Mouse (Mus musculus): Measurements from ENCODE around the gene Idi2.
"Not testable (repeated sequence)": the region's sequence is repeated elsewhere in the genome, so short reads cannot be mapped to it uniquely, and the experiment has no call there.

Gene Idi2

DNA sequence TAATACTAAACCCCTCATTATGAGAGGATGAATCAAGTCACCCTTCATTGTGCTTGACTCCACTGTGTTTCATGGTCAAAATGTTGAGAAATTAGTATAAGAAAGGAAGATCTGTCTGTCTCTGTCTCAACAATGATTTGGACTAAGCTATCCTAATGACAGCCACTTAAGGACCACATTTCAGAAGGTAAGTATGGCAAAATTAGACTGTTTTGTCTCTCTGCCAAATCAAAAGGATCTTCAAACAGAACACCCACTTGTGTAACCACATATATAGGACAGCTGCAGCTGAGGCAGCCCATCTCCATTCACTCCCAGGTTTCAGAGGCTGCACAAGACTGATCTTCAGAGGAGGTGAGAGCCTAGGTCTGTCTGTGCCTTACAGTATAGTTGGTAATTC, at the start of gene Idi2:
TSS of gene Idi2 (plus strand) at position 301 of the 400 bp plus-strand sequence.
- not testable (repeated sequence) for DNase-seq (ENCODE audit: low read depth, low spot score)

DNA sequence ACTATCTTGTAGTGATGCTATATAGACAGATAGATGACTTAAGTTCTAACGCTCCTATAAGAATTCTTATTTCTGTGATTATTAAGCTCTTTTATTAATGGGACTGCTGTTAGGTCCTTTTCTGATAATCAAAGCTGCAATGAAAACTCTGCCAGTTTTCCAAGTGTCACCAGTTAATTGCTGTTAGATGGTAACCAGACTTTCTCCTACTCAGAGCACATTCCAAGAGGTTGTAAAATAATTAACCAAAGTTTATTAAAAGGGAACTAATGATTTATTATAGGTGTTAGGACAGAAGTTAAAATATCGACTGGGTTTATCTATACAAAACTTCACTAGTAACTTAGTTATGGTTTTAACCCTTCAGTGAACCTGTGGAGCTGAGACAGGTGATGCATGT, 46.7 kb upstream of the Idi2 start:
- not testable (repeated sequence) for DNase-seq (ENCODE audit: low read depth, low spot score)

DNA sequence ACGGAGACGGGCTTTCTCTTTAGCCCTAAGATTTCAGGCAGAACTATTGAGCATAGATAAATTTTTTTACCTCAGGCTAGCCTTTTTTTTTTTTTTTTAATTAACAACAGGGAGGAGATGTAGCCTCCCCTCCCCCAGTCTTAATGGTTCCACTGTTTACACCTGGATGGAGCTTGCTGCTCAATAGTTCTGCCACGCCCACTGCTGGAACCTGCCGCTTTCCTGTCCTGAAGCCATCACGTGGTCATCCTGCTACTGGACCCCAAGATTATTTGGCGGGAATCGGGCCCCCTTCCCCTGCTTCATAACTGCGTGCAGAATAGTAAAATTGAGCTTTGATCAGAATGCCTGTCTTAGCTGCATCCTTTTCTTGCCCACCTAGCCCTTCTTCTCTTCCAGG, 38.8 kb upstream of the Idi2 start:
- not testable (repeated sequence) for DNase-seq (ENCODE audit: low read depth, low spot score)

DNA sequence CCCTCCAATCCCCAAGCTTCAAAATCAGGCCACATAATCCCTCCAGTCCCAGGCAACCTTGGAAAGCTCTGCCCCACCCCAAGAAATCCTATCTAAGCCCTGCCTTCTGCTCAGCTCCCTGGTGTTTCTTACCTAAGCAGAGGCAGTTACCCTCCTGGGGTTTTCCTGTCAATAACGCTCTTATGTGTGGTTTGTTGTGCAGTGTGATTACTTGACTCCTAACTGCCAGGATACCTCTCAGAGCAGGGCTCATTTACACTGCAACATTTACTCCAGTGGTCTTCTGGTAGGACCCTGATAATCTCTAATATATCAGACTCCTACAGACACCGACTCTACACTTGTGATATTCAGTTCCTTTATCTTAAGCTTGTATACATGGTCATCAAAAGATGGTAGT, 19.2 kb upstream of the Idi2 start:
- no peak for DNase-seq (ENCODE audit: low read depth, low spot score)

GRCm38 (mm10) chr13:8937611-8938140, 15.0 kb upstream of the Idi2 start:
- not testable (repeated sequence) for DNase-seq (ENCODE audit: low read depth, low spot score)

DNA sequence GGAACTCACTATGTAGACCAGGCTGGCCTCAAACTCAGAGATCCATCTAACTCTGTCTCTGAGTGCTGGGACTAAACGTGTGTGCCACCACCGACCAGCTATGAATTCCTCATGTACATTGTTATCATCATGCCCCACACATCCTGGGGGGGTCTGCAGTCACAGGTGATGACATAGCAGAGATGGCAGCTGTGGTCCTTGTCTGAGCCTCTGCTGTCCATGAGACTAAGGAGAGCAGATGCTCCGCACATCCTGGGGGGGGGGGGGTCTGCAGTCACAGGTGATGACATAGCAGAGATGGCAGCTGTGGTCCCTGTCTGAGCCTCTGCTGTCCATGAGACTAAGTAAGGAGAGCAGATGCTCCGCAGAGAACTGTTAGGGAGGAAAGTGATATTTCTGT, 11.6 kb upstream of the Idi2 start:
- DNase-seq (ENCODE audit: low read depth, low spot score): not testable (repeated sequence)

GRCm38 (mm10) chr13:8941701-8942100, 11.0 kb upstream of the Idi2 start:
- DNase-seq (ENCODE audit: low read depth, low spot score): not testable (repeated sequence)

GRCm38 (mm10) chr13:8943828-8944227, 8.8 kb upstream of the Idi2 start:
- not testable (repeated sequence) for DNase-seq (ENCODE audit: low read depth, low spot score)

- DNase-seq (ENCODE audit: low read depth, low spot score): not testable (repeated sequence)
These were observed 4.5 kb upstream of the Idi2 start, which contains the start of gene Gm9745 for GRCm38 (mm10) chr13:8948131-8948530. Gm9745 (minus strand) TSS chr13:8948231.

GRCm38 (mm10) chr13:8955127-8955526, 2.5 kb downstream of the Idi2 start:
- DNase-seq (ENCODE audit: low read depth, low spot score): not testable (repeated sequence)

GRCm38 (mm10) chr13:8956873-8957272, 4.2 kb downstream of the Idi2 start:
- DNase-seq (ENCODE audit: low read depth, low spot score): not testable (repeated sequence)

DNA sequence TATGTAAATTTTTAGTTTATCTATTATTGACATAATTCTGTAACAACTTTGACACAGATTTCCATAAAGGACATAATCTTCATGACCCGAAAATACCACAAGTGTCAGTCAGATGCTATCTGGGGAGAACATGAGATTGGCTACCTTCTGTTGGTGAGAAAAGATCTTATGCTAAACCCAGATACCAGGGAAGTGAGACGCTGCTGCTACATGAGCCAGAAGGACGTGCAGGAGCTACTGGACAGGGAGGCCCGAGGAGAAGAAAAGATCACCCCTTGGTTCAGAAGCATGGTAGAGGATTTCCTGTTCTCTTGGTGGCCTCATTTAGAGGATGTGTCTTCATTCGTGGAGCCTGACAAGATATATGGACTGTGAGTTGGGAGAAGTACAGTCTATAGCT, 6.4 kb downstream of the Idi2 start:
- DNase-seq (ENCODE audit: low read depth, low spot score): not testable (repeated sequence)

- DNase-seq (ENCODE audit: low read depth, low spot score): not testable (repeated sequence)
These were observed 6.9 kb downstream of the Idi2 start for GRCm38 (mm10) chr13:8959554-8959953.

- not testable (repeated sequence) for DNase-seq (ENCODE audit: low read depth, low spot score)
These were observed 8.6 kb downstream of the Idi2 start for GRCm38 (mm10) chr13:8961128-8961888.

DNA sequence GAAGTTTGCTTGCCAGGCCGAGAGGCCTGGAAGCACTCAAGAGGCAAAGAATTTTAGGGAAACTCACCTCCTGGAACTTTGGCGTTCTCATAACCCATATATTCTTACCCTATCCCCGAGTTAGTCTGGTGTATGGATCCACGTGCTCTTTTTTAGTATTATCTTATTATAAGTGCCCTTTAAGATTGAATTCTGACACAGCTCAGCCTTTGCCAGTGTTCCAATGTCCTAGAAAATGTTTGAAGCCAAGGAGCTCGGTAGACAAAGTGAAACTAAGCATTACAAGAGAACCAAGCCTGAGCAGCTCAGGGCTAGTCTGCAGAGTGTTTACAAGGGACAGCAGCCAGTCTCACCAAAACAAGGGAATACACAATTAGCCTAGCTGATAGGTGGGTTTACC, 9.6 kb downstream of the Idi2 start:
- DNase-seq (ENCODE audit: low read depth, low spot score): not testable (repeated sequence)

DNA sequence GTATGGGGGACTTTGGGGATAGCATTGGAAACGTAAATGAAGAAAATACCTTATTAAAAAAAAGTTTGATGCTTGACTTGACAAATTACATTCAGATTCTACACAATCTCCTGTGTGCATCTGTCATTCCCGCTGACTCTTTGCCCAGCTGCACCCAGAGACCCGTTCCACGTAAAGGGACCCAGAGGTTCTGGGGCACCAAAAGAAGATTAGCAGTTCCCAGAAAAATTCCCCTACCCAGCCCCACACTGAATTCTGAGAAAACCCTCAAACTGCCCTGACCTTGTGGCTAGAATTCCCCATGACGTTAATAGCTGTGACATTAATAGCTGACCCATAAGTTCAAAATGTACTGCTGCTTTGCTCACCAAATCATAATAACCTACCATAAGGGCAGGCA, 12.6 kb downstream of the Idi2 start:
- no peak for DNase-seq (ENCODE audit: low read depth, low spot score)

DNA sequence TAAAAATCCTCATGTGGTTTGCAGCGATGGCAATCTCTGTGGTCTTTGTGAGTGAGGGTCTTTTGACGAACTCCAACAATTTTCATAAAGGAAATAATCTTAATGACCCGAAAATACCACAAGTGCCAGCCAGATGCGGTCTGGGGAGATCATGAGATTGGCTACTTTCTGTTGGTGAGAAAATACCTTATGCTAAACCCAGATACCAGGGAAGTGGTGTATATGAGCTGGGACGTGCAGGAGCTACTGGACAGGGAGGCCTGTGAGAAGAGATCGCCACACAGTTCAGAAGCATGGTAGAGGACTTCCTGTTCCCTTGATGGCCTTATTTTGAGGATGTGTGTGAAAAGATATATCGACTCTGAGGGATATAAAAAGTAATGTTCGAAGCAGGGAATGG, 15.1 kb downstream of the Idi2 start:
- DNase-seq (ENCODE audit: low read depth, low spot score): no peak

DNA sequence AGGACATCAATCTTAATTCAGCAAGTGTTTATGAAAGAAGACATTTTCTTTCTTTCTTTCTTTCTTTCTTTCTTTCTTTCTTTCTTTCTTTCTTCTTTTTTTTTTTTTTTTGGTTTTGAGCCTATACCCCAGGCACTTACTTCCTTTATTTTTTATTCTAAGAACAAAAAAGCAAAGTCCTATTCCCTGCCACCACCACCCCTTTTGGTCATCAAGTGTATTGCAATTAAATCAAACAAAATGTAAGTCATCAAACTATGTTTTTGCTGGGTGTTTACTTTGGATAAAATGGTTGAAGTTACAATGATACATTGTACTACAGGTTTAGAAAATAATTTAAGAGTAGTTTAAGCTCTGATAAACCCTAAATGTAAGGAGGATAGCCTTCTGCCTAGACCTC, 19.7 kb downstream of the Idi2 start:
- no peak for DNase-seq (ENCODE audit: low read depth, low spot score)

- DNase-seq (ENCODE audit: low read depth, low spot score): no peak
These were observed 20.3 kb downstream of the Idi2 start for GRCm38 (mm10) chr13:8972972-8973371.

- no peak for DNase-seq (ENCODE audit: low read depth, low spot score)
These were observed 39.6 kb downstream of the Idi2 start for GRCm38 (mm10) chr13:8992231-8992630.

- peak; percentile 16 for DNase-seq (ENCODE audit: low read depth, low spot score)
These were observed 42.7 kb downstream of the Idi2 start for GRCm38 (mm10) chr13:8995159-8995989.
